Mouse (Mus musculus): ENCODE results near the gene Smc4.

- TF ChIP-seq POLR2A (IDR thresholded peaks at IDR 0.05; ENCODE audit: insufficient read length, low read depth) (no peak), CEBPB (IDR thresholded peaks at IDR 0.05; ENCODE audit: insufficient read depth, poor library complexity, severe bottlenecking) (no peak), TCF12 (IDR thresholded peaks at IDR 0.05; ENCODE audit: insufficient read depth, poor library complexity, severe bottlenecking) (no peak), POLR2AphosphoS2 (IDR thresholded peaks at IDR 0.05; ENCODE audit: insufficient read length, low read depth) (no peak), REST (IDR thresholded peaks at IDR 0.05; ENCODE audit: insufficient read depth, insufficient read length) (no peak), USF1 (IDR thresholded peaks at IDR 0.05; ENCODE audit: low read depth) (no peak), MAX (IDR thresholded peaks at IDR 0.05; ENCODE audit: low read depth) (no peak), TCF3 (IDR thresholded peaks at IDR 0.05; ENCODE audit: insufficient read length, low read depth) (no peak), MYOG (IDR thresholded peaks at IDR 0.05; ENCODE audit: control insufficient read depth in 1 of 3, insufficient read depth in 1 of 3, insufficient read length in 2 of 3, low read depth in 2 of 3) (no peak)
Measured at GRCm38 (mm10) chr3:69004055-69004436, 492 bp upstream of the Smc4 start.
